Mouse (Mus musculus): Measurements from ENCODE around the gene Ice2. TPM values are rescaled to one million over a fixed set of nuclear protein-coding genes. Genes with fewer than 3 reads are reported as not detected.
A peak's percentile ranks its signal among the peaks of the same experiment; 100 is the strongest.

The Ice2 gene
- polyA plus RNA-seq, 1 experiment = 8.4 TPM

DNA sequence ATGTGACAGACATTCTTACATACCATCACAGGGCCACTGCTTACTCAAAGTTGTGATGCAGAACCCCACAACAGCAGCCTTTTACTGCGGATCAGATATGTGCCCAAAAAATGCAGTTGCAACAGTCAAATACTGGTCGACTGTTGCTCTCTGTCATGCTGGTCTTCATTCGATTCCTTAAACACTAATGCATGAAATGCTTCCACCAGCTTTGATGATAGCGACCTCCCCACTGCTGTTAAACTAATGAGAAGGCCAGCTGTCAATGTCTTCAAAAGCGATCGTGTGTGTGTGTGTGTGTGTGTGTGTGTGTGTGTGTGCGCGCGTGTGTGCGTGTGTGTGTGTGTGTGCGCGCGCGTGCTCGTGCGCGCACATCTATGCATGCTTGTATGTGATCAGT is 13.2 kb upstream of the Ice2 start:
- H3K4me1 ChIP-seq (ENCODE audit: control insufficient read depth, insufficient read depth, low read length) = no peaks in the 10 kb centered on the region
- 87% methylated on average over 17 of the region's 17 CpGs for WGBS
- DNase-seq = no peak
- H3K4me3 ChIP-seq (replicated peaks; ENCODE audit: insufficient read depth, low read depth, low read length) = no peak overlapping the region
- TF ChIP-seq CTCF (IDR thresholded peaks at IDR 0.05; ENCODE audit: borderline replicate concordance, insufficient read depth, low read depth, low read length) (no peak), POLR2A (IDR thresholded peaks at IDR 0.05; ENCODE audit: borderline replicate concordance, insufficient read depth, low read length) (no peak)
- no peak overlapping the region for H3K27ac ChIP-seq (ENCODE audit: insufficient read depth, low read length)
- no peaks in the 10 kb centered on the region for H3K27me3 ChIP-seq (ENCODE audit: control insufficient read depth, insufficient read depth, low read length)

DNA sequence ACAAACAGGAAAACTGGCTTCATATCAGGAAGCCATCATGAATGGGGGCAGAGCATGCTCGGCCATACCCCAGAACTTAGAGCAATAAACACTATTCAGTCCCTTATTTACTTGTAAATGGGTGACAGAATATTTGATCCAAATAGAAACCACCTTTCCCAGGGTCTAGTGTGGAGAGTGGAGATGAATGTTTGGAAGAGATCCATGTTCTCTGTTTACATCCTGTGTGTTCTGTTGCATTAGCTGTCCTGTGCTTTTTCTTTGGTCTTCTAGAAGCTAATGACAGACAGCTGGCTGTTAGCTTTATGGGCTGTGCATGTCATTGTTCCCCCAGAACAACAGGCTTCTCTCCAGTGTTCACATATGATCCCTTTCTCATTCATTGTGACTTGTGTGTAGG is 12.8 kb upstream of the Ice2 start:
- H3K27ac ChIP-seq (ENCODE audit: insufficient read depth, low read length) = no peak overlapping the region
- WGBS = 80% methylated on average over 1 of the region's 1 CpGs
- TF ChIP-seq CTCF (IDR thresholded peaks at IDR 0.05; ENCODE audit: borderline replicate concordance, insufficient read depth, low read depth, low read length) (no peak), POLR2A (IDR thresholded peaks at IDR 0.05; ENCODE audit: borderline replicate concordance, insufficient read depth, low read length) (no peak)
- no peak overlapping the region for H3K4me3 ChIP-seq (replicated peaks; ENCODE audit: insufficient read depth, low read depth, low read length)
- no peak for DNase-seq
- no peaks in the 10 kb centered on the region for H3K27me3 ChIP-seq (ENCODE audit: control insufficient read depth, insufficient read depth, low read length)
- no peaks in the 10 kb centered on the region for H3K4me1 ChIP-seq (ENCODE audit: control insufficient read depth, insufficient read depth, low read length)

DNA sequence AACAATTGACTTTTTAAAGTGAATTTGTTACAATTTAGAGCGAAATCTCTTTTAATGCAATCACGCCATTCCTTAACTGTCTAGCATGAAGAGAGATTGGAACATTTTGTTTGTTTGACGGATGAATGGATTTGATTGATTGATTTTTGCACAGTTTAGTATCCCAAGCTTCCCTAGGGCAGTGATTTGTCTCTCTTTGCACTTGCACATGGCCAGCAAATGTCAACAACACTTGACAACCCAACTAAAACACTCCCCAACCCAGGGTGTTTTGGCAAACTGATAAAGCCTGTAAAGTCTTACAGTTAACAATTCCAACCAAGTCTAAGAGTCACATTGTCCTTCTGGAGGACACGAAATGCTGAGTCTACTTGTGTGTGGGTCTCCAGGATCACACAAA is 10.4 kb upstream of the Ice2 start:
- Histone ChIP-seq H3K4me1 (ENCODE audit: control insufficient read depth, insufficient read depth, low read length) (peaks cover 8% of the 10 kb centered on the region; the same call in 1 of the 2 replicates), H3K4me3 (replicated peaks; ENCODE audit: insufficient read depth, low read depth, low read length) (no peak overlapping the region), H3K27ac (ENCODE audit: insufficient read depth, low read length) (no peak overlapping the region), H3K27me3 (ENCODE audit: control insufficient read depth, insufficient read depth, low read length) (no peaks in the 10 kb centered on the region)
- WGBS = 86% methylated on average over 4 of the region's 4 CpGs
- no peak for TF ChIP-seq POLR2A (IDR thresholded peaks at IDR 0.05; ENCODE audit: borderline replicate concordance, insufficient read depth, low read length)
- no peak for TF ChIP-seq CTCF (IDR thresholded peaks at IDR 0.05; ENCODE audit: borderline replicate concordance, insufficient read depth, low read depth, low read length)
- DNase-seq = no peak

DNA sequence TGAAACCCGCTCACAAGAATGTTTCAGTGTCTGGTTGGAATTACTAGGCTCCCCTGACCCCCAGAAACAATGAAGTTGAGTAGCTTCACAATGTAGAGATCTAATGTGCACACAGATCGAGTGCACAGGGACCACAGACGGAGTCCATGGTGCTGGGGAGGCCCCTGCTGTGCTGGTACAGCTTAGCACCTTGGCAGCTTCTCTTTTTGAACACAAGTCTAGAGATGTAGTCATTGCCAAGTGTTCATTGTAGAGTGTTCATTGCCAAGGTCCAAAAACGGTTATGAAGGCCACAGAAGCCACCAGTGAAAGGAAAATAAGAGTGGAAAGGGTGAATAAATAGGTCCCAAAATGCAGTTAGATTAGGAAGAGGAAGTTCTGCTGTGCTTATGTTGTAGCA is 7.1 kb upstream of the Ice2 start:
- TF ChIP-seq POLR2A (IDR thresholded peaks at IDR 0.05; ENCODE audit: borderline replicate concordance, insufficient read depth, low read length) (no peak), CTCF (IDR thresholded peaks at IDR 0.05; ENCODE audit: borderline replicate concordance, insufficient read depth, low read depth, low read length) (no peak)
- no peak overlapping the region for H3K4me3 ChIP-seq (replicated peaks; ENCODE audit: insufficient read depth, low read depth, low read length)
- peaks cover 8% of the 10 kb centered on the region; the same call in 1 of the 2 replicates for H3K4me1 ChIP-seq (ENCODE audit: control insufficient read depth, insufficient read depth, low read length)
- WGBS = 20% methylated on average over 4 of the region's 4 CpGs
- H3K27ac ChIP-seq (ENCODE audit: insufficient read depth, low read length) = no peak overlapping the region
- H3K27me3 ChIP-seq (ENCODE audit: control insufficient read depth, insufficient read depth, low read length) = no peaks in the 10 kb centered on the region
- DNase-seq = peak in 1 of 2 experiments; percentile 53

DNA sequence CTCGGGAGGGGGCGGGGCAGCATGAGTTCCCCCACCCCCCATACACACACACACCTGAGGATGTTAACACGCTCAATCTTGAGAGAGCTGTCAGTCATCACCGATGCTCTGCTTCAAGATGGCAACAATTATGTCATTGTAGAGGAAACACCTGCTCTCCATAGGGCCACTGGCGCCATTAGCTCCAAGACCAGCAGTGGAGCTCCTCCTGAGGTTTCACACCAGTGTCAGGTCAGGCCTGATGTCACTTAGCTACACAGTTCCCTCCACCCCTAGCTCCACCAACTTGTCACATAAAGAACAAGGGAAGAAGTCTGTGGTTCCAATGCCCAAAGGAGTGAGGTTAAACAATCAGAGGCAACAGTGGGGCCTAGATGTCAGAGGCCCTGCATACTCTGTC is 3.5 kb upstream of the Ice2 start:
- peaks cover 8% of the 10 kb centered on the region; the same call in 1 of the 2 replicates for H3K4me1 ChIP-seq (ENCODE audit: control insufficient read depth, insufficient read depth, low read length)
- no peak for DNase-seq
- no peak overlapping the region for H3K4me3 ChIP-seq (replicated peaks; ENCODE audit: insufficient read depth, low read depth, low read length)
- TF ChIP-seq CTCF (IDR thresholded peaks at IDR 0.05; ENCODE audit: borderline replicate concordance, insufficient read depth, low read depth, low read length) = no peak
- TF ChIP-seq POLR2A (IDR thresholded peaks at IDR 0.05; ENCODE audit: borderline replicate concordance, insufficient read depth, low read length) = no peak
- H3K27ac ChIP-seq (ENCODE audit: insufficient read depth, low read length) = no peak overlapping the region
- no peaks in the 10 kb centered on the region for H3K27me3 ChIP-seq (ENCODE audit: control insufficient read depth, insufficient read depth, low read length)
- WGBS = 94% methylated on average over 5 of the region's 5 CpGs

DNA sequence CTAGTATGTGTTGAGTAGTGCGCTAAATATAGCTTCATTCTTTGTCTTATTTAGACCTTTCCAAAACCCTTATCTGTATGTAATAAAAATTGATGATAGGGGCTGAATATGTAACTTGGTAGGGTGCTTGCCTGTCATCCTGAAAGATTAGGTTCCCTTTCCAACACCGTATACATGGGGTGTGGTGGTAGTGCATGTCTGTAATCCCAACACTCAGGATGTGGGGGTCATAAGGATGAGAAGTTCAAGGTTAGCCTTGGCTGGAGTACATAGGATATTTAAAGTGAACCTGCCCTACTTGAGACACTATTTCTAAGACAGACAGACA is 310 bp upstream of the Ice2 start:
- 71% methylated on average over 2 of the region's 2 CpGs for WGBS
- H3K27ac ChIP-seq (ENCODE audit: insufficient read depth, low read length) = no peak overlapping the region; the same call in 1 of the 2 replicates
- no peak for DNase-seq
- H3K4me3 ChIP-seq (replicated peaks; ENCODE audit: insufficient read depth, low read depth, low read length) = peak overlapping the region; percentile 73
- no peak for TF ChIP-seq CTCF (IDR thresholded peaks at IDR 0.05; ENCODE audit: borderline replicate concordance, insufficient read depth, low read depth, low read length)
- TF ChIP-seq POLR2A (IDR thresholded peaks at IDR 0.05; ENCODE audit: borderline replicate concordance, insufficient read depth, low read length) = no peak
- no peaks in the 10 kb centered on the region for H3K27me3 ChIP-seq (ENCODE audit: control insufficient read depth, insufficient read depth, low read length)
- H3K4me1 ChIP-seq (ENCODE audit: control insufficient read depth, insufficient read depth, low read length) = no peaks in the 10 kb centered on the region

DNA sequence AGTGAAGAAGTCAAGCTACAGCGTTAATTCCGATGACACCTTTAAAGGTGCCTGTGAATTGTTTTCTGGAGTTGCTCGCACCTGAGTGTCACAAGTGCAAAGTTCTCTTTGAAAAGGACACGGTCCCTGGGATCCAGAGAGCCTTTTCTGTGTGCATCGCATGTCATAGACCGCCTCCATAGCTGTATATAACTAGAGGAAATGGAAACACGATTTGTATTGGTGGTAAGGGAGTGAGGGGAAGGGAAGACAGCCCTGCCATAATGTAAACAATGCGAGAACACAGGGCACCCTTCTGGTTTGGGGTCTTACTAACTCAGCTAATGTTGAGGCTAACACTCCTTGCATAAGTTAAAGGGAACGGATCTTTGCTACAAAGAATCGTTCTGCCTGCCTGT is 746 bp downstream of the Ice2 start:
- H3K27ac ChIP-seq (ENCODE audit: insufficient read depth, low read length) = 0 out of 2 replicates have a peak overlapping the region, but pooled peaks have one; percentile 65
- WGBS = 13% methylated on average over 10 of the region's 10 CpGs
- TF ChIP-seq POLR2A (IDR thresholded peaks at IDR 0.05; ENCODE audit: borderline replicate concordance, insufficient read depth, low read length) (no peak), CTCF (IDR thresholded peaks at IDR 0.05; ENCODE audit: borderline replicate concordance, insufficient read depth, low read depth, low read length) (no peak)
- H3K27me3 ChIP-seq (ENCODE audit: control insufficient read depth, insufficient read depth, low read length) = no peaks in the 10 kb centered on the region
- H3K4me3 ChIP-seq (replicated peaks; ENCODE audit: insufficient read depth, low read depth, low read length) = peak overlapping the region; percentile 73
- no peaks in the 10 kb centered on the region for H3K4me1 ChIP-seq (ENCODE audit: control insufficient read depth, insufficient read depth, low read length)
- no peak for DNase-seq

DNA sequence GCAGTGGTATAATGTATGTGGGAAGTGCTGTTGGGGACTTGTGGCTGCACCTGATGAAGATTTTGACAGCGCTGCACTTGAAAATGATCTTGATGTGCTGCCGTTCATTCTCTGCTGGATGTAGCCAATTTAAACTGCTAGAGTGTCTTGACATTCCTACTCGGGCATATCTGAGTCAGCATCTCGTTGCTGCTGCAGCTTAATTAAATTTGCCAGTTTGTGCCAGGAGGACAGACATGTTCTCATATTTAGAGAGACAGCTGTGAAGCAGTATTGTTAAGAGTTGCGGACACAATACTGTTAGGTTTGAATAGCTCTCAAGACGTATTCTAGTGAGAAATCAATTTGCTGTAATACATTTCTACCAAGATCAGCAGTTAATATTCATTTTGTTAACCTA is 7.0 kb downstream of the Ice2 start:
- TF ChIP-seq CTCF (IDR thresholded peaks at IDR 0.05; ENCODE audit: borderline replicate concordance, insufficient read depth, low read depth, low read length) (no peak), POLR2A (IDR thresholded peaks at IDR 0.05; ENCODE audit: borderline replicate concordance, insufficient read depth, low read length) (no peak)

More for the DNA sequence above, 7.0 kb downstream of the Ice2 start:
- DNase-seq = no peak
- Histone ChIP-seq H3K4me1 (ENCODE audit: control insufficient read depth, insufficient read depth, low read length) (no peaks in the 10 kb centered on the region), H3K4me3 (replicated peaks; ENCODE audit: insufficient read depth, low read depth, low read length) (no peak overlapping the region), H3K27me3 (ENCODE audit: control insufficient read depth, insufficient read depth, low read length) (no peaks in the 10 kb centered on the region), H3K27ac (ENCODE audit: insufficient read depth, low read length) (no peak overlapping the region)
- WGBS = 51% methylated on average over 6 of the region's 6 CpGs
